Mouse (Mus musculus) neural tube, embryonic 15.5 days (tissue): ENCODE measurements around the gene Nudt7. TPM values are rescaled to one million over a fixed set of nuclear protein-coding genes. Genes with fewer than 3 reads are reported as not detected.

Experiments used
- ATAC-seq: fragments of 200-750 bp; cut with Nextera tagmentation; 2 replicates; pipeline ENCODE4 v1.8.0; 2017; ENCODE audit warnings: mild to moderate bottlenecking, moderate TSS enrichment, moderate library complexity; ENCODE audit not compliant: low FRiP score
- H3K27ac ChIP-seq: fragments of 300-500 bp; sonication (generic); replicated peaks from 2 replicates; pipeline ENCODE4 v1.5.1; 2015; ENCODE audit warnings: mild to moderate bottlenecking, inconsistent platforms
- H3K27me3 ChIP-seq: fragments of 300-500 bp; sonication (generic); replicated peaks from 2 replicates; pipeline ENCODE4 v1.6.1; 2015; ENCODE audit warnings: inconsistent platforms
- H3K36me3 ChIP-seq: fragments of 300-500 bp; sonication (generic); 2 replicates; pipeline ENCODE4 v1.6.1; 2015; ENCODE audit warnings: inconsistent platforms
- H3K4me1 ChIP-seq: fragments of 300-500 bp; sonication (generic); 2 replicates; pipeline ENCODE4 v1.6.1; 2015; ENCODE audit warnings: inconsistent platforms
- H3K4me2 ChIP-seq: fragments of 300-500 bp; sonication (generic); 2 replicates; pipeline ENCODE4 v1.6.1; 2015; ENCODE audit warnings: inconsistent platforms, mild to moderate bottlenecking, moderate library complexity
- H3K4me3 ChIP-seq: fragments of 300-500 bp; sonication (generic); replicated peaks from 2 replicates; pipeline ENCODE4 v1.5.1; 2015; ENCODE audit warnings: mild to moderate bottlenecking, inconsistent platforms
- H3K9ac ChIP-seq: fragments of 300-500 bp; sonication (generic); replicated peaks from 2 replicates; pipeline ENCODE4 v1.6.1; 2015; ENCODE audit warnings: mild to moderate bottlenecking, inconsistent platforms
- H3K9me3 ChIP-seq: fragments of 300-500 bp; sonication (generic); replicated peaks from 2 replicates; pipeline ENCODE4 v1.6.1; 2016; ENCODE audit warnings: inconsistent platforms
- WGBS: fragments of 180-500 bp; shearing (Covaris S2); methylation state at CpG from one replicate; pipeline ENCODE4 v1.1.7; 2015; ENCODE audit warnings: mixed read lengths; 5-methylcytosine and 5-hydroxymethylcytosine counted together
- polyA plus RNA-seq: library from polyadenylated mRNA; unstranded; fragments of >200 nt; fragmentation: Nextera tagmentation; extraction: Ambion mirVana; gene quantifications from 2 replicates; pipeline ENCODE4 v1.2.1, GENCODE M21; 2015

Gene Nudt7
- polyA plus RNA-seq, 1 experiment from 2014 or later: 4.1 TPM

- ATAC-seq: no peak
- Histone ChIP-seq H3K9ac (no peak overlapping the region), H3K4me1 (peaks cover 17% of the 10 kb centered on the region), H3K4me3 (no peak overlapping the region), H3K27ac (no peak overlapping the region), H3K36me3 (no peaks in the 10 kb centered on the region), H3K9me3 (no peaks in the 10 kb centered on the region), H3K27me3 (no peaks in the 10 kb centered on the region), H3K4me2 (no peak overlapping the region)
Measured at GRCm38 (mm10) chr8:114117439-114117838, 15.9 kb upstream of the Nudt7 start.

GRCm38 (mm10) chr8:114121781-114122180 lies 11.6 kb upstream of the Nudt7 start:
- H3K9ac ChIP-seq: no peak overlapping the region
- H3K27me3 ChIP-seq: no peaks in the 10 kb centered on the region
- H3K9me3 ChIP-seq: no peaks in the 10 kb centered on the region
- no peak overlapping the region for H3K4me2 ChIP-seq
- no peak for ATAC-seq
- H3K36me3 ChIP-seq: no peaks in the 10 kb centered on the region
- H3K4me3 ChIP-seq: no peak overlapping the region
- H3K27ac ChIP-seq: no peak overlapping the region
- 84% methylated on average over 1 of the region's 1 CpGs for WGBS
- no peaks in the 10 kb centered on the region for H3K4me1 ChIP-seq

- 75% methylated on average over 3 of the region's 3 CpGs for WGBS
- Histone ChIP-seq H3K27me3 (no peaks in the 10 kb centered on the region), H3K4me2 (no peak overlapping the region), H3K9ac (no peak overlapping the region), H3K27ac (no peak overlapping the region), H3K36me3 (no peaks in the 10 kb centered on the region), H3K9me3 (no peaks in the 10 kb centered on the region), H3K4me3 (no peak overlapping the region), H3K4me1 (no peaks in the 10 kb centered on the region)
- no peak for ATAC-seq
Measured at GRCm38 (mm10) chr8:114123611-114124010, 9.7 kb upstream of the Nudt7 start.

- Histone ChIP-seq H3K9me3 (no peaks in the 10 kb centered on the region), H3K4me3 (no peak overlapping the region), H3K36me3 (no peaks in the 10 kb centered on the region), H3K4me1 (no peaks in the 10 kb centered on the region), H3K27me3 (no peaks in the 10 kb centered on the region), H3K4me2 (no peak overlapping the region), H3K27ac (no peak overlapping the region), H3K9ac (no peak overlapping the region)
- ATAC-seq: no peak
- WGBS: 68% methylated on average over 4 of the region's 4 CpGs
Measured at GRCm38 (mm10) chr8:114124084-114124750, 9.1 kb upstream of the Nudt7 start.

GRCm38 (mm10) chr8:114130838-114131237 lies 2.5 kb upstream of the Nudt7 start:
- no peak for ATAC-seq
- WGBS: 83% methylated on average over 7 of the region's 7 CpGs
- H3K27me3 ChIP-seq: no peaks in the 10 kb centered on the region
- no peaks in the 10 kb centered on the region for H3K9me3 ChIP-seq
- H3K9ac ChIP-seq: no peak overlapping the region
- H3K4me2 ChIP-seq: no peak overlapping the region
- no peak overlapping the region for H3K27ac ChIP-seq
- H3K36me3 ChIP-seq: no peaks in the 10 kb centered on the region
- H3K4me3 ChIP-seq: no peak overlapping the region
- peaks cover 12% of the 10 kb centered on the region for H3K4me1 ChIP-seq

- H3K36me3 ChIP-seq: no peaks in the 10 kb centered on the region
- ATAC-seq: no peak
- H3K4me1 ChIP-seq: peaks cover 12% of the 10 kb centered on the region
- no peak overlapping the region for H3K9ac ChIP-seq
- no peaks in the 10 kb centered on the region for H3K9me3 ChIP-seq
- 85% methylated on average over 4 of the region's 4 CpGs for WGBS
- H3K27me3 ChIP-seq: no peaks in the 10 kb centered on the region
- H3K4me3 ChIP-seq: no peak overlapping the region
- no peak overlapping the region for H3K4me2 ChIP-seq
- no peak overlapping the region for H3K27ac ChIP-seq
Measured at GRCm38 (mm10) chr8:114131421-114131820, 1.9 kb upstream of the Nudt7 start.

- WGBS: 28% methylated on average over 14 of the region's 14 CpGs
Measured at GRCm38 (mm10) chr8:114133050-114133509, 277 bp upstream of the Nudt7 start.

GRCm38 (mm10) chr8:114136750-114137149 lies 3.4 kb downstream of the Nudt7 start:
- no peaks in the 10 kb centered on the region for H3K36me3 ChIP-seq
- no peaks in the 10 kb centered on the region for H3K9me3 ChIP-seq
- peaks cover 12% of the 10 kb centered on the region for H3K4me1 ChIP-seq
- no peak overlapping the region for H3K27ac ChIP-seq
- H3K27me3 ChIP-seq: no peaks in the 10 kb centered on the region
- no peak overlapping the region for H3K4me3 ChIP-seq
- no peak overlapping the region for H3K9ac ChIP-seq
- 89% methylated on average over 1 of the region's 1 CpGs for WGBS
- no peak for ATAC-seq
- H3K4me2 ChIP-seq: no peak overlapping the region

More at GRCm38 (mm10) chr8:114133050-114133509, 277 bp upstream of the Nudt7 start:
- Histone ChIP-seq H3K27ac (no peak overlapping the region), H3K36me3 (no peaks in the 10 kb centered on the region), H3K4me3 (peak overlapping the region; percentile 47), H3K27me3 (no peaks in the 10 kb centered on the region), H3K9me3 (no peaks in the 10 kb centered on the region), H3K4me2 (peak overlapping the region; percentile 81), H3K9ac (peak overlapping the region; percentile 36), H3K4me1 (peaks cover 12% of the 10 kb centered on the region)
- ATAC-seq: no peak

GRCm38 (mm10) chr8:114137181-114137580 lies 3.8 kb downstream of the Nudt7 start:
- H3K27me3 ChIP-seq: no peaks in the 10 kb centered on the region
- 88% methylated on average over 5 of the region's 5 CpGs for WGBS
- no peaks in the 10 kb centered on the region for H3K36me3 ChIP-seq
- H3K27ac ChIP-seq: no peak overlapping the region
- no peak overlapping the region for H3K9ac ChIP-seq
- no peak overlapping the region for H3K4me3 ChIP-seq
- no peaks in the 10 kb centered on the region for H3K9me3 ChIP-seq
- H3K4me2 ChIP-seq: no peak overlapping the region
- peaks cover 12% of the 10 kb centered on the region for H3K4me1 ChIP-seq
- ATAC-seq: no peak

- Histone ChIP-seq H3K4me3 (no peak overlapping the region), H3K9ac (no peak overlapping the region), H3K27me3 (no peaks in the 10 kb centered on the region), H3K27ac (no peak overlapping the region), H3K4me1 (no peaks in the 10 kb centered on the region), H3K9me3 (no peaks in the 10 kb centered on the region), H3K4me2 (no peak overlapping the region), H3K36me3 (no peaks in the 10 kb centered on the region)
- WGBS: 76% methylated on average over 2 of the region's 2 CpGs
- ATAC-seq: no peak
Measured at GRCm38 (mm10) chr8:114140437-114140836, 7.1 kb downstream of the Nudt7 start.

- Histone ChIP-seq H3K4me3 (no peak overlapping the region), H3K9me3 (no peaks in the 10 kb centered on the region), H3K36me3 (no peaks in the 10 kb centered on the region), H3K9ac (no peak overlapping the region), H3K4me1 (no peaks in the 10 kb centered on the region), H3K27ac (no peak overlapping the region), H3K4me2 (no peak overlapping the region), H3K27me3 (no peaks in the 10 kb centered on the region)
- no peak for ATAC-seq
Measured at GRCm38 (mm10) chr8:114142199-114142598, 8.8 kb downstream of the Nudt7 start.

GRCm38 (mm10) chr8:114143645-114144290 lies 10.4 kb downstream of the Nudt7 start:
- Histone ChIP-seq H3K4me3 (no peak overlapping the region), H3K27ac (no peak overlapping the region), H3K9ac (no peak overlapping the region), H3K36me3 (no peaks in the 10 kb centered on the region), H3K27me3 (no peaks in the 10 kb centered on the region), H3K9me3 (no peaks in the 10 kb centered on the region), H3K4me2 (no peak overlapping the region), H3K4me1 (no peaks in the 10 kb centered on the region)
- 82% methylated on average over 4 of the region's 4 CpGs for WGBS
- no peak for ATAC-seq
